Mouse (Mus musculus) small intestine, adult 2 months (tissue): ENCODE measurements around the gene Olfr313.

Experiments used
- CTCF ChIP-seq: fragments of 200-500 bp; IDR thresholded peaks from 2 replicates; pipeline ENCODE4 v1.5.1; 2012; ENCODE audit warnings: low read depth, mild to moderate bottlenecking, control low read depth, inconsistent platforms, low read length, moderate library complexity, mixed read lengths; ENCODE audit not compliant: insufficient replicate concordance, insufficient read length; ENCODE audit errors: extremely low read depth
- POLR2A ChIP-seq: fragments of 200-500 bp; IDR thresholded peaks from 2 replicates; pipeline ENCODE4 v1.6.1; 2012; ENCODE audit warnings: low read depth, mild to moderate bottlenecking, control low read depth, inconsistent platforms, low read length, moderate library complexity

DNA sequence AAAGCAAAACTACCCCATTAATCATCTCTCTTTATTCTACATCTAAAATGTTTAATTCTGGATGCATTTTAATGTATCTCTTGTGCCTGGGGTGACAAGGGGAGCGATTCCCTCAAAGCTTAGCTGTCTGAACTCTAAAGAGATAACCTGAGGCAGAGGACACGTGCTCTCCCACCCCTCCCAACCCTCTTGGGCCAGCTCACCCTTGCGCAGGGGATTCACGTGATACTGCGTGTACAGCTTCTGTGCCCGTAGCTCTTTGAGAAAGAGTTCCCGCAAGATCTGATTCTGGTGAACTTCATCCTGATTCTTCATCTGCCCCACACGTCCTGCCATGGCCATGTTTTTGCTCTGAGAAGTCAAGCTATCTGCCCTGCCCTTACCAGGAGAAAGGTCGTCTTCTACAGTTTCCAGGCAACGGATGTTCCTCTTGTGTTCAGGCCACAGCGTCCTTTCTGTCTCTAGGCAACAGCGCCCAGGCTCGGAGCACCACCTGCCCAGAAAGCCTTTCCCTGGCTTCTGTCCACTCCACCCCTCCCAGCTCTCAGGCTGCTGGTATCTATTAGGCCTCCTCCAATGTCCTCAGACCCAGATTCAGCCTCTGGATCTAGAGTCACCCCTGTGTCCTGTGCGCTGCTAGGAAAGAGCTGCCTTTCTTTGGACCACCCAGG is 13.1 kb upstream of the Olfr313 start, which contains the start of gene Fam183b:
- TF ChIP-seq CTCF: no peak
- TF ChIP-seq POLR2A: no peak
